Mouse (Mus musculus): Measurements from ENCODE around the gene Gm20431. TPM values are rescaled to one million over a fixed set of nuclear protein-coding genes. Genes with fewer than 3 reads are reported as not detected.

Gene Gm20431
- polyA plus RNA-seq, 1 experiment from 2014 or later, result 9.8 TPM

DNA sequence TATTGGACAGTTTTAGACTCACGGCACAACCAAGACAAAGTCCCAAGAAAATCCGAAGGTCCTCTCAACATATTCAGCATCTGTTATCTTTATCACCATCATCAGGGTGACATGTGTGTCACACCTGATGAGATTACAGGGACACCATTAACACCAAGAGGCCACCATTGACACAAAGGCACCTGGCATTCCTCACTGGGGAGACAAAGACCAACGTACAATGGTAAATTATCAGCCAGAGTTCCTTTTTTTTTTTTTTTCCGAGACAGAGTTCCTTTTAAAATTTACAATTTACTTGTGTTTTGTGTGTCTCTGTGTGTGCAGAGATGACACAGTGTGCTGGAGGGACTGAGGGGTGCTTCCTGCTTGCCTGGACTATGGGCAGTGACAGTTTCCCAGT lies 8.1 kb upstream of the Gm20431 start:
- Histone ChIP-seq H3K9ac (replicated peaks) (no peak overlapping the region), H3K27me3 (no peaks in the 10 kb centered on the region), H3K9me3 (no peaks in the 10 kb centered on the region), H3K27ac (no peak overlapping the region), H3K4me2 (replicated peaks) (no peak overlapping the region), H3K36me3 (no peaks in the 10 kb centered on the region), H3K4me3 (replicated peaks) (no peak overlapping the region), H3K4me1 (replicated peaks) (peaks cover 9% of the 10 kb centered on the region)
- 76% methylated on average over 4 of the region's 4 CpGs for WGBS
- no peak for ATAC-seq

DNA sequence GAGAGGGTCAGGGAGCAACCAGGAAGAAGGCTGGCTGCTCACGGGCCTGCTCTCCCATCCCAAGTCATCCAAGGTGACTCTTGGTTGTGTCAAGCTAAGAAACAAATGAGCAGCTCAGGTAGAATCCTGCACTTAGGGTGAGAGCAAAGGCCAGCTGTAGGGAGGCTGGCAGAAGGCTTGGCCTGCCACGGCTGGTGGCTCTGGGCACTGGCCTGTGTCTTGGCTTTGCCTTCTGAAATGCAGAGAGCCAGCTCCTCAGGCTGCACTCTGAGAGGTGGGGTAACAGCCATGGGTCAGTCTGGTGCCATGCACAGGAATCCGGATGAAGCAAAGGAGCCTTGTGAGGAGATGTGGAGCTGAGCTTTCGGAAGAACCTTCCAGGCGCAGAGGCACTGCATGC lies 7.1 kb upstream of the Gm20431 start:
- Histone ChIP-seq H3K4me1 (replicated peaks) (peaks cover 9% of the 10 kb centered on the region), H3K9me3 (no peaks in the 10 kb centered on the region), H3K9ac (replicated peaks) (no peak overlapping the region), H3K4me2 (replicated peaks) (no peak overlapping the region), H3K36me3 (no peaks in the 10 kb centered on the region), H3K27me3 (peaks cover under 1% of the 10 kb centered on the region; the same call in 1 of the 2 replicates), H3K27ac (no peak overlapping the region), H3K4me3 (replicated peaks) (no peak overlapping the region)
- ATAC-seq, result no peak
- 90% methylated on average over 5 of the region's 5 CpGs for WGBS

DNA sequence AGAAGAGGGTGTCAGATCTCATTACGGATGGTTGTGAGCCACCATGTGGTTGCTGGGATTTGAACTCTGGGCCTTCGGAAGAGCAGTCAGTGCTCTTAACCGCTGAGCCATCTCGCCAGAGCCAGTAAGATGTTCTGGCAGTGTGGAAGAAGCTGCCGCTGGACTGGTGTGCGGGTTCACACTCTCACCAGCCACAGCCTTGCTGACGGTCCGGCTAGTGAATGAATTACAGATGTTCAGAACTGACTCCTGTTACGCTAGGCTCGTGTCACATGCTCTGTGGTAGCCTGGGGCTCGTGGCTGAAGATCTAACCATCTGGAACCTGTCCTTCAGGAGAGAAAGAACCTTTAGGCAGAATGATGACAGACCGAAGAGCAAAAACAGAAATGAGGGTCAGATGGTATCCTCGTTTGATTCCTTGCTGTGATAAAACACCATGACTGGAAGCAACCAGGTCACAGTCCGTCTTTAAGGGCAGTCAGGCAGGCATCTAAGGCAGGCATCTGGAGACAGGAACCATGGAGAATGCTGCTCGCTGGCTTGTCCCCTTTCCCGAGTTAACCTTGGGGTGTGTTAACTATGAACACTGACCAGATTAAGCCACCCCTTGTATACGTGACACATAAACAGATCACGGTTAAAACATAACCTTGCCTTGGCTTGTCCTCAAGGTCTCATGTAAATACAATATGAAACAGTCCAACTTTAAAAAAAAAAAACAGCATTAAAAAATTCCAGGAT lies 4.8 kb upstream of the Gm20431 start:
- no peak overlapping the region for H3K27ac ChIP-seq
- peaks cover 13% of the 10 kb centered on the region for H3K27me3 ChIP-seq
- WGBS, result 85% methylated on average over 18 of the region's 18 CpGs
- no peak overlapping the region for H3K4me3 ChIP-seq (replicated peaks)
- H3K4me1 ChIP-seq (replicated peaks), result peaks cover 5% of the 10 kb centered on the region
- ATAC-seq, result no peak
- no peak overlapping the region for H3K4me2 ChIP-seq (replicated peaks)
- no peaks in the 10 kb centered on the region for H3K36me3 ChIP-seq
- H3K9ac ChIP-seq (replicated peaks), result no peak overlapping the region
- H3K9me3 ChIP-seq, result no peaks in the 10 kb centered on the region

DNA sequence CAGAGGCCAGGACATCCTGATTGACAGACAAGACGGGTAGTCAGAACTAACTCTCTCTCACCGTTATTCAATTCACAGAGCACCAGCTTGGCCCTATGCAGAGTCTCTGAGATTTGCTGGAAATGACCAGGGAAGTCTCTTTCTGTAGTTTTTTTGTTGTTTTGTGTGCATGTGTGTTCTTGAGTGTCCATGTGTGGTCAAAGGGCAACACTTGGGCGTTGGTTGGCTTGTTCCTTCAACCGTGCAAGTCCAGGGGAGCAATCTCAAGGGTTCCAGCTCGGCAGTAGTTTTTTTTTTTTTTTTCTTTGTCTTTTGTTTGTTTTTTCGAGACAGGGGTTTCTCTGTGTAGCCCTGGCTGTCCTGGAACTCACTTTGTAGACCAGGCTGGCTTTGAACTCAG lies 1.4 kb upstream of the Gm20431 start:
- no peak overlapping the region for H3K4me3 ChIP-seq (replicated peaks)
- no peak for ATAC-seq
- 50% methylated on average over 6 of the region's 6 CpGs for WGBS
- peaks cover 13% of the 10 kb centered on the region for H3K27me3 ChIP-seq
- H3K9ac ChIP-seq (replicated peaks), result no peak overlapping the region
- no peak overlapping the region for H3K4me2 ChIP-seq (replicated peaks)
- H3K36me3 ChIP-seq, result no peaks in the 10 kb centered on the region
- peaks cover 24% of the 10 kb centered on the region for H3K4me1 ChIP-seq (replicated peaks)
- no peak overlapping the region for H3K27ac ChIP-seq
- no peaks in the 10 kb centered on the region for H3K9me3 ChIP-seq

DNA sequence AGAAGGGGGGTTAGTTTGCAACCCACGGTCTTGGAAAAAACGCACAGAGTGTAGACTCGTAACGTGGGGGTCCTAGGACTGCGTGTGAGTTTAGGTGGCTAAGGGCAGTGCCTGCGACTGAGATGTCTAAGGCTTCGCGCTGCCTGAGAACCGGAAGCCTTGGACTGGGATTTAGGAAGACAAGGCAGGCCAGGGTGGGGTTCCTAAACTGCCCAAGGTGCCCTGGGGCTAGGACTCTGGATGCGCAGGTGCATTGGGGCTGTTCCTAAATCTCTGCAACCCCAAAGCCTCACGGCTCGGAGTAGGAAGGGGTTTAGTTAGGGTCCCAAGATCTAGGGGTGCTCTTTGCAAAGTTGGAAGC lies 705 bp downstream of the Gm20431 start:
- Histone ChIP-seq H3K4me1 (replicated peaks) (peaks cover 30% of the 10 kb centered on the region), H3K9ac (replicated peaks) (peak overlapping the region; percentile 84), H3K27me3 (peaks cover 13% of the 10 kb centered on the region), H3K4me2 (replicated peaks) (peak overlapping the region; percentile 94), H3K9me3 (no peaks in the 10 kb centered on the region), H3K36me3 (peaks cover 5% of the 10 kb centered on the region; the same call in 1 of the 2 replicates), H3K27ac (0 out of 2 replicates have a peak overlapping the region, but pooled peaks have one; percentile 35), H3K4me3 (replicated peaks) (peak overlapping the region; percentile 74)
- WGBS, result 2% methylated on average over 12 of the region's 12 CpGs
- peak; percentile 13 for ATAC-seq

DNA sequence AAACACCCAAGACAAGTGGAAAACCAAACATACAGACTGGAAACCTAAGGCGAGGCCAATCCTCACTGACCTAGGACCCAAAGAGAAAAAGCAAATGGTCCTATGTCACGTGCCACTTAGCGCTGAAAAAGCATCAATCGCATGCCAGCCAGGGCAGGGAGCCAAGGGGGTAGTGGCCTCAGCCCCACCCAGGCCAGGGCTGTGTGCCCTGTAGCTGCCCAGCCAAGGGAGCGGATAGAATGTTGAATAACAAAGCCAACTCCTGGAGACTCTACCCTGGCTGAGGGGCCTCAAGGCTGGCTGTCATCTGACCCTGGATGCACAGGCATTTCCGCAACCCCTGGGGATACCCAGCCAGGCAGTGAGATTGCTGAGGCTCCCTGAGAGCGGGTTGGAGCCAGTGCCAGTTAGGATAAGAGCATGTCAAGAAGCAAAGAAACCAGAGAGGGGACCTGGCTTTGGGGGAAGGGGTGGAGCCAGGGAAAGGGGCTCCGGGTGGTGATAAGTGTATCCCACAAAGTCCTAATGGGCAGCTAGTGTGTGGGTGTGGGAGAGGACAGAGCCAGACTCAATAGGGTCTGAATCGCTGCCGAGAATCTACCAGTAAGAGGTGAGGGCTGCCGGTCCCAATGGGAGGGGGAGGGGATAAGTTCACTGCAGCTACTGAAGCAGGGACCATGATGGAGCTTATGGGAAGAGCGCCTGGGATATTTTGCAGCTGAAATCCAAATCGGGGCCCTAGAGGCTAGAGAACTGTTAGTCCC lies 1.3 kb downstream of the Gm20431 start:
- peaks cover 30% of the 10 kb centered on the region for H3K4me1 ChIP-seq (replicated peaks)
- peaks cover 13% of the 10 kb centered on the region for H3K27me3 ChIP-seq
- no peaks in the 10 kb centered on the region for H3K9me3 ChIP-seq
- 0 out of 2 replicates have a peak, but pooled peaks have one; percentile 10 for ATAC-seq
- peak overlapping the region; percentile 84 for H3K9ac ChIP-seq (replicated peaks)
- peaks cover 5% of the 10 kb centered on the region; the same call in 1 of the 2 replicates for H3K36me3 ChIP-seq
- 0 out of 2 replicates have a peak overlapping the region, but pooled peaks have one; percentile 35 for H3K27ac ChIP-seq
- peak overlapping the region; percentile 94 for H3K4me2 ChIP-seq (replicated peaks)
- peak overlapping the region; percentile 74 for H3K4me3 ChIP-seq (replicated peaks)
- WGBS, result 26% methylated on average over 13 of the region's 13 CpGs

DNA sequence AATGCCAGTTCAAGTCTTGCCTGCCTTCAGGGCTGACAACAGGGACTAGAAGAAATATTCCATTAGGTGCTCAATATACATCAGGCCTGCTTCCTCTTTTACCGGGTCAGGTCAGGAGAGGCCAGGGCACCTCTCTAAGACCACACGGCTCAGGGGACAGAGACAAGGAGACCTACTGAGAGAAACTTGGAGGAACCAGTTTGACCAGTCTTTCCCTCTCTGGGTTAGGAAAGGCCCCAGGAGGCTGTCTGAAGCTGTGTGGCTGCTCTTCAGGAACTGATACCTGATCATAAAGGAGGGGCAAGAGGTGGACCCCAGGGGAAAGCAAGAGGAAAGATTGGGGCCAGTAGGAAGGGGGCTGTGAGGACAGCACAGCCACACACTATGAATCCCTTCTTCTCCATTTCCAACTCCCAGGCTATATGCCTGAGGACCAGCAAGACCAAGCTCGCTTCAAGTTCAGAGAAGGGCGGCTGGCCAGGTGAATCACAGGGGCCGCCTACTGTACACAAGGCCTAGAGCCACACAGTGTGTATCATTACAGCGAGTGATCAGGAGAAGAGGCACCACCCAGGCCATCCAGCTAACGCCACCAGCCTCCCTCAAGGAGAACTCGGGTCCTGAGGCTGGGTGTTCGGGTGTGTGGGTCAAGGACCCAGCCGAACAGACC lies 2.0 kb downstream of the Gm20431 start:
- peaks cover 30% of the 10 kb centered on the region for H3K4me1 ChIP-seq (replicated peaks)
- H3K27ac ChIP-seq, result no peak overlapping the region
- peak overlapping the region; percentile 74; the same call in 1 of the 2 replicates for H3K4me3 ChIP-seq (replicated peaks)
- peak overlapping the region; percentile 94 for H3K4me2 ChIP-seq (replicated peaks)
- H3K27me3 ChIP-seq, result peaks cover 13% of the 10 kb centered on the region
- 81% methylated on average over 10 of the region's 10 CpGs for WGBS
- H3K36me3 ChIP-seq, result peaks cover 9% of the 10 kb centered on the region
- ATAC-seq, result no peak
- no peaks in the 10 kb centered on the region for H3K9me3 ChIP-seq
- peak overlapping the region; percentile 84 for H3K9ac ChIP-seq (replicated peaks)

DNA sequence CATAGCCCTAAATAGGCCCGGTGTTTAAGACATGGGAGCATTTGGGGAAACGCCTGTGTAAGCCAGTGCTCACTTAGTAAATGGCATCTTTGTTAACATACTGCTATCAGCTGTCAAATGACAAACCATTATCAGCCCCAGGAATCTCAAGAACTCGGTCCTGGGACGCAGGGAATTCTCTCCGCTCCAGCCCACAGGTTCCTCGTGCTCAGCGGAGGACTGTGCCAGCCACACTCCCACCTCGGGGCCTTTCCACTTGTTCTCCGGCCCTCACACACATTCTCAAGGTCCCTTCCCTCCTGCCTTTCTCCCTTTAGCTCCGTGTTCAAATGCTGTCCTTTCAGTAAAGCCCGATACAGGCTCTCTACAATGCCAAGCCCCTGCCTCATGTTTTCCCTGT lies 2.6 kb downstream of the Gm20431 start:
- H3K9ac ChIP-seq (replicated peaks), result no peak overlapping the region
- no peaks in the 10 kb centered on the region for H3K9me3 ChIP-seq
- H3K36me3 ChIP-seq, result peaks cover 15% of the 10 kb centered on the region
- peaks cover 13% of the 10 kb centered on the region for H3K27me3 ChIP-seq
- no peak overlapping the region for H3K4me3 ChIP-seq (replicated peaks)
- 0 out of 2 replicates have a peak overlapping the region, but pooled peaks have one; percentile 94 for H3K4me2 ChIP-seq (replicated peaks)
- no peak for ATAC-seq
- H3K27ac ChIP-seq, result no peak overlapping the region
- WGBS, result 86% methylated on average over 11 of the region's 11 CpGs
- H3K4me1 ChIP-seq (replicated peaks), result peaks cover 30% of the 10 kb centered on the region

DNA sequence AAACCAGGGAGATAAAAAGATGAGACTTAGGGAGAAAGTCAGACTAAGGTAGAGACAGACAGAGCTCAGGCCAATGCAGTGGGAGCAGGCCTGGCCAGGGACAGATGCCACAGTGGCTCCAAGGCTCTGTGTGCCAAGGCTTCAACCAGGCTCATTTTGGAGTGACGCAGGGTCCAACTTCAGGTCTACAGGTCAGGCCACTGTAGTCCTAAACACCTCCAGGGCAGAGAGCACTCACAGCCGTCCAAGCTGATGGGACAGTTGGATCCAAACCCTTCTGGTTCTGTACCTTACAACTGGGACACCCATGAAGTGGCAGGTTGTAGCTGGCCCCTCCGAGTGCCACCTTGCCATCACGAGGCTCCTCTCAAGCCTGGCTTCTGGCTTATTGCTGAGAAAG lies 3.3 kb downstream of the Gm20431 start:
- Histone ChIP-seq H3K4me2 (replicated peaks) (no peak overlapping the region), H3K4me1 (replicated peaks) (peaks cover 30% of the 10 kb centered on the region), H3K36me3 (peaks cover 22% of the 10 kb centered on the region), H3K4me3 (replicated peaks) (no peak overlapping the region), H3K9ac (replicated peaks) (no peak overlapping the region), H3K9me3 (no peaks in the 10 kb centered on the region), H3K27ac (no peak overlapping the region), H3K27me3 (peaks cover 9% of the 10 kb centered on the region)
- no peak for ATAC-seq
- WGBS, result 95% methylated on average over 4 of the region's 4 CpGs

DNA sequence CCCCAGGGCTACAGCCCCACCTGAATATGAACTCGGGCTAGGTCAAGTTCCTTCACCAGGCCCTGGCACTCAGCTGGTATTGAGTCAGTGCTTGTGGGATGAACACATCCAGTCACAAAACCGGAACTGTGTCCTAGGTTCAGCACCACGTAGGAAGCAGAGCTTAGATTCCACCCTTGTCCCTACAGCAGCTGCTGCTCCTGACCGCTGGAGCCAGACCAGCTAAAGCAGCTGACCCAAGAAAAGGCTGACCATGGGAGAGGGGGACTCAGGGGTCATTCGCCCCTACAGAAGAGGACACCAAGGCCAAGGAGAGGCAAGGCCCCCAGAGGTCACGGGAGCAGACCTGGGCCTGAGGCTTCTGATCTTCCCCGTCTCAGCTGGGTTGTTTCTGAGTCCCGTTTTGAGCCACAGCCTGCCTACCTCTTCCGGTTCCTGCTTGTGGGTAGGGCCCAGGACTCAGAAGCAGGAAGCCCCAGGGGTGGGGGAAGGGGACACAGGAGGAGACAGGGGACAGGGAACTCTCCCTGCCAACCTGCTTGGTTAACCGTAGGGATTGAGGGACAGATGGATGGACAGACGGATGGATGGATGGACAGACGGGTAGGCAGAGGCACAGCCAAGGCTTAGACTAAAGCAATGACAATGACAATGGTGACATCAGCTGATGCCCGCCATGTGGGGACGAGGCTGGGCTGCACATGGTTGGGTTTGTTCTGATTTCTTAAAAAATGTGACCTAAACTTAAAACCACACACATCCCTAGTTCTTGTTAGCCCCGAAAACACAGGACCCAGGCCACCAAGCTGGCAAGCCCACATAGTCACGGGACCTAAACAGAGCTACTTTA lies 4.4 kb downstream of the Gm20431 start:
- Histone ChIP-seq H3K27ac (no peak overlapping the region), H3K4me3 (replicated peaks) (no peak overlapping the region), H3K9ac (replicated peaks) (no peak overlapping the region; the same call in 1 of the 2 replicates), H3K9me3 (no peaks in the 10 kb centered on the region), H3K27me3 (no peaks in the 10 kb centered on the region), H3K4me1 (replicated peaks) (peaks cover 26% of the 10 kb centered on the region), H3K4me2 (replicated peaks) (no peak overlapping the region), H3K36me3 (peaks cover 28% of the 10 kb centered on the region)
- WGBS, result 89% methylated on average over 16 of the region's 16 CpGs
- ATAC-seq, result no peak

DNA sequence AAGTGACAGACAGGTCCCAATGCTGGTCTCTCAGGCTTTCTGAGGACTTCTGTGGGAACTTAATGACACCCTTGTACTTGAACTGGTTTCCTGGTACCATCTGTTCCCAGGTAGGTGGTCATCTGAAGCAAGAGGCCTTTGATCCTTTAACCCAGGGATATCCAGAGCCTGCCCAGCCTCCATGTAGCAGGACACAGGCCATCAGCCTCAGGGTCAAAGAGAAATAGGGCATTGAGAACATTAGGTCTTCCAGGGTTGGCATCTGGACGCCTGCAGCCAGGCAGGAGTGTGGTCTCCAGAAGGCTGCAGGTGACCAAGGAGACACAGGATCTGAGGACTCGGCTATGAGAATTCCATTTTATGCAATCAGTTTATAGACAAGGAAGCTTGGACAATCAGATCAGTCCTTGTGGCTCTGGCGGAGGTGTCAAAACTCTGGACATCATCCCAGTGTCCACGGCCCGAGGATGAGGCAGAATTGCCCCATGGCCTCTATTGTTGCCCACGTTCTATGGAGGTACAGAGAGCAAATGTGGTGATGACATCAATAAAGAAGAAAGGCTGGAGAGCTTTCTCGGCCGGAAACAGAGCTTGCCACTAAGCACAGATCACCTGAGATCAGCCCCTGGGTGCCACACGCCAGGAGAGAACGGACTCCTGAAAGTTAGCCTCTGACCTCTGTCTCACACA lies 6.2 kb downstream of the Gm20431 start:
- no peaks in the 10 kb centered on the region for H3K27me3 ChIP-seq
- ATAC-seq, result no peak
- 88% methylated on average over 10 of the region's 10 CpGs for WGBS

More for the DNA sequence above, 6.2 kb downstream of the Gm20431 start:
- no peak overlapping the region for H3K4me2 ChIP-seq (replicated peaks)
- H3K4me3 ChIP-seq (replicated peaks), result no peak overlapping the region
- H3K27ac ChIP-seq, result no peak overlapping the region
- H3K9ac ChIP-seq (replicated peaks), result no peak overlapping the region
- peaks cover 16% of the 10 kb centered on the region for H3K4me1 ChIP-seq (replicated peaks)
- no peaks in the 10 kb centered on the region for H3K9me3 ChIP-seq
- H3K36me3 ChIP-seq, result peaks cover 38% of the 10 kb centered on the region

Data from midbrain, embryonic 13.5 days (tissue).